Mouse (Mus musculus) cerebellum, adult 2 months (tissue): Measurements from ENCODE around the gene Tmem39b.

ENCODE experiments used
- CTCF ChIP-seq: fragments of 200-500 bp; IDR thresholded peaks from 2 replicates; pipeline ENCODE4 v1.5.1; 2011; ENCODE audit warnings: low read depth, mild to moderate bottlenecking, control low read depth, low read length, moderate library complexity, borderline replicate concordance; ENCODE audit not compliant: insufficient read depth
- POLR2A ChIP-seq: fragments of 200-500 bp; IDR thresholded peaks from 2 replicates; pipeline ENCODE4 v1.6.1; 2011; ENCODE audit warnings: low read length, control low read depth, borderline replicate concordance; ENCODE audit not compliant: insufficient read depth

- TF ChIP-seq CTCF, result no peak
- TF ChIP-seq POLR2A, result no peak
Observed at GRCm38 (mm10) chr4:129739111-129739645, 42.5 kb upstream of the Tmem39b start.
